Mouse (Mus musculus) central nervous system, embryonic 11.5 days (tissue): ENCODE measurements around the gene Mterf4. TPM values are rescaled to one million over a fixed set of nuclear protein-coding genes. Genes with fewer than 3 reads are reported as not detected.

Experiments
- polyA plus RNA-seq: library from polyadenylated mRNA; depleted of rRNA; stranded (reverse); fragments of >200 nt; gene quantifications from 2 replicates; pipeline ENCODE4 v1.2.3, GENCODE M21; 2012; rRNA removed

The Mterf4 gene
- 26.4 and 29.7 TPM in 2 replicates for polyA plus RNA-seq

GRCm38 (mm10) chr1:93305581-93306337 is at the start of gene Mterf4:
Gene Mterf4, minus strand, starts transcription at chr1:93305915.

GRCm38 (mm10) chr1:93342648-93343503 is 37.2 kb upstream of the Mterf4 start, which contains the start of the genes Ppp1r7 and Pask:
Gene Ppp1r7, plus strand, starts transcription at chr1:93342854.
Gene Pask, minus strand, starts transcription at chr1:93343482.

Other genes starting within 250 kb of the Mterf4 start
- gene Kif1a, start 204.0 kb downstream of the Mterf4 start, polyA plus RNA-seq, result 30.0 and 36.2 TPM in 2 replicates
- 0.04 and 0.18 TPM in 2 replicates for gene Agxt, start 170.7 kb downstream of the Mterf4 start, polyA plus RNA-seq
- 0.15 and 0.20 TPM in 2 replicates for gene 2310007B03Rik, start 145.0 kb downstream of the Mterf4 start, polyA plus RNA-seq
- 0.25 and 0.39 TPM in 2 replicates for gene Crocc2, start 137.2 kb downstream of the Mterf4 start, polyA plus RNA-seq
- gene Sned1, start 70.1 kb downstream of the Mterf4 start, polyA plus RNA-seq, result 8.3 and 24.6 TPM in 2 replicates
- 20.0 and 23.1 TPM in 2 replicates for gene Ppp1r7, start 36.9 kb upstream of the Mterf4 start, polyA plus RNA-seq
- 24.1 and 28.2 TPM in 2 replicates for gene Pask, start 37.6 kb upstream of the Mterf4 start, polyA plus RNA-seq
- gene Ano7, start 68.0 kb upstream of the Mterf4 start, polyA plus RNA-seq, result 0.25 and 0.67 TPM in 2 replicates
- 89.3 and 119 TPM in 2 replicates for gene Hdlbp, start 172.9 kb upstream of the Mterf4 start, polyA plus RNA-seq
- gene Farp2, start 206.2 kb upstream of the Mterf4 start, polyA plus RNA-seq, result 2.3 and 4.4 TPM in 2 replicates